ENCODE assay signal across 8 mouse cellular contexts in the genomic region with DNA sequence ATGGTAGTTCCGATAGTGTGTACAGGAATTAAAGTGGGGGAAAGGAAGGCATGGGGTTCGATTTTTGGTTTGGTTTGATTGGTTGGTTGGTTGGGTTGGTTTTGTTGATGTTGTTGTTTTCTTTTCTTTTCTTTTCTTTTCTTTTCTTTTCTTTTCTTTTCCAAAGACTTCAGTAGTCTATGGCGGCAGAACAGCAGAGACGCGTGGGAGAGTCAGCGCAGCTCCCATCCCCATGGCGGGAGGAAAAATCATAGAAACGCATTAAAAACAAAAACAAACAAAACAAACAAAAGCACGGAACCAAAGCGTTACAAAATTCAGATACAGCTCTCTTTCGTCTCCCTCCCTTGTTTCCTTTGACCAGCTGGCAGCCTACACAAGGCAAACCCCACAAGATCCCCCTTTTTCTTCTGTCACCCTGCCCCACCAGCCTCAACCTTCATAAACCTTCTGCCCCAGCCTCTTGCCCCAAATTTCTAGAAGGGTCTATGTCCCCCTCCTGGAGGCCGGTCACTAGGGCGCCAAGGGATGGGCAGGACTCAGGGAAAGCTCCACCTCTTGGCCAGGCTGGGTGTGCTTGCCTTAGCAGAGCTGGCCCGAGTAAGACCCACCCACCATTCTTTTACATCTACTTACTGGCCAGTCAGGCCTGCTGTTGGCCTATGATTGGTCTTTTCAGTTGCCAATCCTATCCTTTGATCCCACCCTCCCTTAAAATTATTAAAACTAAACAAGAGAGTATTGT. TPM values are rescaled to one million over a fixed set of nuclear protein-coding genes. Genes with fewer than 3 reads are reported as not detected.
DNase-seq lines count a peak whose midpoint lies in the region; ATAC-seq and TF ChIP-seq lines count a peak whose summit lies in the region.

No protein-coding gene starts in this region.

- peak; percentile 94 for ATAC-seq in embryonic facial prominence, embryonic 11.5 days (replicated peaks; ENCODE audit: insufficient number of reproducible peaks, low FRiP score, low TSS enrichment, low read depth)
- ATAC-seq in limb, embryonic 11.5 days (ENCODE audit: insufficient number of reproducible peaks, low FRiP score, low TSS enrichment, low read depth) = peak; percentile 88
- ATAC-seq in midbrain, embryonic 12.5 days (ENCODE audit: low FRiP score, low read depth) = peak; percentile 91

- H3K9ac ChIP-seq in embryonic facial prominence, embryonic 11.5 days (replicated peaks; ENCODE audit: low read length) = peak overlapping the region; percentile 22; the same call in 1 of the 2 replicates
- H3K9ac ChIP-seq in limb, embryonic 11.5 days (ENCODE audit: low read length) = no peak overlapping the region; the same call in 1 of the 2 replicates
- no peak overlapping the region for H3K9ac ChIP-seq in midbrain, embryonic 12.5 days (replicated peaks)

- no peaks in the 10 kb centered on the region for H3K27me3 ChIP-seq in embryonic facial prominence, embryonic 11.5 days (ENCODE audit: control insufficient read depth, insufficient read depth, low read length)
- no peaks in the 10 kb centered on the region; the same call in 1 of the 2 replicates for H3K27me3 ChIP-seq in limb, embryonic 11.5 days (ENCODE audit: control insufficient read depth, insufficient read depth, low read length)
- H3K27me3 ChIP-seq in midbrain, embryonic 12.5 days = peaks cover 11% of the 10 kb centered on the region
- H3K27me3 ChIP-seq in small intestine, adult 2 months (ENCODE audit: control insufficient read depth, insufficient read depth, low read length) = no peaks in the 10 kb centered on the region

- H3K9me3 ChIP-seq in embryonic facial prominence, embryonic 11.5 days (replicated peaks; ENCODE audit: control insufficient read depth, low read length) = no peaks in the 10 kb centered on the region
- H3K9me3 ChIP-seq in limb, embryonic 11.5 days (ENCODE audit: control insufficient read depth, low read length) = no peaks in the 10 kb centered on the region
- no peaks in the 10 kb centered on the region for H3K9me3 ChIP-seq in midbrain, embryonic 12.5 days

- TF ChIP-seq POLR2A in small intestine, adult 2 months (IDR thresholded peaks at IDR 0.05; ENCODE audit: low read depth, low read length) = no peak

- no peaks in the 10 kb centered on the region for H3K4me1 ChIP-seq in embryonic facial prominence, embryonic 11.5 days (ENCODE audit: control insufficient read depth, insufficient read depth, low read length)
- H3K4me1 ChIP-seq in limb, embryonic 11.5 days (ENCODE audit: control insufficient read depth, insufficient read depth, low read length) = 0 out of 2 replicates have a peak, but pooled peaks cover 4% of the 10 kb centered on the region
- 0 out of 2 replicates have a peak, but pooled peaks cover 3% of the 10 kb centered on the region for H3K4me1 ChIP-seq in midbrain, embryonic 12.5 days
- no peaks in the 10 kb centered on the region for H3K4me1 ChIP-seq in small intestine, adult 2 months (ENCODE audit: control insufficient read depth, insufficient read depth, insufficient read length, low read length)

- TF ChIP-seq CTCF in small intestine, adult 2 months (IDR thresholded peaks at IDR 0.05; ENCODE audit: extremely low read depth, insufficient read length, insufficient replicate concordance, low read depth, low read length) = peak; percentile 15; the same call in 1 of the 2 replicates

- peak overlapping the region; percentile 26 for H3K4me2 ChIP-seq in embryonic facial prominence, embryonic 11.5 days (ENCODE audit: low read depth, low read length)
- H3K4me2 ChIP-seq in limb, embryonic 11.5 days (ENCODE audit: low read depth, severe bottlenecking) = peak overlapping the region; percentile 50
- peak overlapping the region; percentile 56 for H3K4me2 ChIP-seq in midbrain, embryonic 12.5 days (replicated peaks)

- peak overlapping the region; percentile 65 for H3K27ac ChIP-seq in embryonic facial prominence, embryonic 11.5 days (replicated peaks; ENCODE audit: low read depth, low read length)
- peak overlapping the region; percentile 62; the same call in 1 of the 2 replicates for H3K27ac ChIP-seq in limb, embryonic 11.5 days (replicated peaks; ENCODE audit: low read depth, low read length)
- no peak overlapping the region for H3K27ac ChIP-seq in midbrain, embryonic 12.5 days (replicated peaks)
- peak overlapping the region; percentile 42; the same call in 1 of the 2 replicates for H3K27ac ChIP-seq in small intestine, adult 2 months (ENCODE audit: insufficient read depth, low read depth, low read length)

- WGBS in embryonic facial prominence, embryonic 11.5 days = 16% methylated on average over 14 of the region's 14 CpGs
- 21% methylated on average over 14 of the region's 14 CpGs for WGBS in limb, embryonic 11.5 days
- WGBS in midbrain, embryonic 12.5 days = 28% methylated on average over 14 of the region's 14 CpGs
- 14% methylated on average over 14 of the region's 14 CpGs for WGBS in small intestine, adult 2 months

- peak; percentile 20 to 30 for DNase-seq in urinary bladder, adult 18-20 months (ENCODE audit: low spot score in 2 of 2)
- no peak for DNase-seq in urinary bladder, postnatal 10 days (ENCODE audit: low spot score)
- DNase-seq in embryonic facial prominence, embryonic 11.5 days (ENCODE audit: low spot score) = peak; percentile 75
- peak; percentile 99 for DNase-seq in heart, adult 11 months
- DNase-seq in kidney, adult 18-20 months = peak; percentile 72
- DNase-seq in limb, embryonic 11.5 days (ENCODE audit: low spot score) = peak; percentile 70

- peak overlapping the region; percentile 49 for H3K4me3 ChIP-seq in embryonic facial prominence, embryonic 11.5 days (ENCODE audit: low read depth, low read length)
- H3K4me3 ChIP-seq in limb, embryonic 11.5 days (ENCODE audit: low read depth, low read length) = peak overlapping the region; percentile 57
- peak overlapping the region; percentile 47 for H3K4me3 ChIP-seq in midbrain, embryonic 12.5 days
- peak overlapping the region; percentile 86 for H3K4me3 ChIP-seq in small intestine, adult 2 months (ENCODE audit: low read depth, low read length)

- H3K36me3 ChIP-seq in embryonic facial prominence, embryonic 11.5 days (replicated peaks; ENCODE audit: control insufficient read depth, insufficient read depth, low read depth, low read length) = no peaks in the 10 kb centered on the region
- no peaks in the 10 kb centered on the region for H3K36me3 ChIP-seq in limb, embryonic 11.5 days (ENCODE audit: control insufficient read depth, insufficient read depth, low read length)
- no peaks in the 10 kb centered on the region for H3K36me3 ChIP-seq in midbrain, embryonic 12.5 days
- H3K36me3 ChIP-seq in small intestine, adult 2 months (ENCODE audit: control insufficient read depth, insufficient read depth, low read length) = no peaks in the 10 kb centered on the region

RNA-seq across cellular contexts. Expression of gene Amot, which starts 0.6 kb away (rescaled TPM):
- 43.3 and 48.1 TPM in 2 replicates for polyA plus RNA-seq in embryonic facial prominence, embryonic 11.5 days (2014; fragmentation: Nextera tagmentation; extraction: Ambion mirVana)
- polyA plus RNA-seq in limb, embryonic 11.5 days (2014; fragmentation: Nextera tagmentation; extraction: Ambion mirVana) = 76.4 and 78.5 TPM in 2 replicates
- 9.6 and 12.1 TPM in 2 replicates for polyA plus RNA-seq in midbrain, embryonic 12.5 days (2016; fragmentation: Nextera tagmentation; extraction: Ambion mirVana)
- 6.7 and 12.1 TPM in 2 replicates for polyA plus RNA-seq in small intestine, adult 2 months (2012; rRNA removed)
